Mouse (Mus musculus): ENCODE data around the gene Nav1. TPM values are rescaled to one million over a fixed set of nuclear protein-coding genes. Genes with fewer than 3 reads are reported as not detected.
A peak's percentile ranks its signal among the peaks of the same experiment; 100 is the strongest.

Gene Nav1
- polyA plus RNA-seq, 1 experiment from 2014 or later, result 18.0 TPM

GRCm38 (mm10) chr1:135565775-135566174 is 41.3 kb downstream of the Nav1 start:
- no peaks in the 10 kb centered on the region for H3K9me3 ChIP-seq (ENCODE audit: control insufficient read depth, low read length)
- H3K27ac ChIP-seq (replicated peaks; ENCODE audit: low read depth, low read length), result peak overlapping the region; percentile 48; the same call in 1 of the 2 replicates
- H3K4me2 ChIP-seq (ENCODE audit: low read depth, low read length), result no peak overlapping the region
- H3K4me3 ChIP-seq (ENCODE audit: low read depth, low read length), result no peak overlapping the region
- 80% methylated on average over 5 of the region's 5 CpGs for WGBS
- no peak for DNase-seq (ENCODE audit: low spot score)
- ATAC-seq (ENCODE audit: low read depth), result no peak
- no peak overlapping the region; the same call in 1 of the 2 replicates for H3K9ac ChIP-seq (ENCODE audit: low read depth, low read length)
- no peaks in the 10 kb centered on the region for H3K27me3 ChIP-seq (replicated peaks; ENCODE audit: control insufficient read depth, insufficient read depth, low read length)
- peaks cover 30% of the 10 kb centered on the region for H3K4me1 ChIP-seq (ENCODE audit: control insufficient read depth, insufficient read depth, low read length)
- no peaks in the 10 kb centered on the region for H3K36me3 ChIP-seq (ENCODE audit: control insufficient read depth, insufficient read depth, low read length)

- peak; percentile 38; the same call in 1 of the 2 replicates for ATAC-seq (ENCODE audit: low read depth)
- 31% methylated on average over 10 of the region's 10 CpGs for WGBS
- no peak overlapping the region for H3K9ac ChIP-seq (ENCODE audit: low read depth, low read length)
- H3K4me2 ChIP-seq (ENCODE audit: low read depth, low read length), result no peak overlapping the region
- no peaks in the 10 kb centered on the region for H3K36me3 ChIP-seq (ENCODE audit: control insufficient read depth, insufficient read depth, low read length)
- DNase-seq (ENCODE audit: low spot score), result no peak
- H3K9me3 ChIP-seq (ENCODE audit: control insufficient read depth, low read length), result no peaks in the 10 kb centered on the region
- peak overlapping the region; percentile 48 for H3K27ac ChIP-seq (replicated peaks; ENCODE audit: low read depth, low read length)
- H3K4me1 ChIP-seq (ENCODE audit: control insufficient read depth, insufficient read depth, low read length), result peaks cover 30% of the 10 kb centered on the region
- H3K4me3 ChIP-seq (ENCODE audit: low read depth, low read length), result no peak overlapping the region
- H3K27me3 ChIP-seq (replicated peaks; ENCODE audit: control insufficient read depth, insufficient read depth, low read length), result no peaks in the 10 kb centered on the region
Observed at GRCm38 (mm10) chr1:135564660-135565519, 42.2 kb downstream of the Nav1 start.

- H3K4me2 ChIP-seq (ENCODE audit: low read depth, low read length), result 0 out of 2 replicates have a peak overlapping the region, but pooled peaks have one; percentile 2
- peak; percentile 41 for ATAC-seq (ENCODE audit: low read depth)
- no peak overlapping the region for H3K9ac ChIP-seq (ENCODE audit: low read depth, low read length)
- H3K4me3 ChIP-seq (ENCODE audit: low read depth, low read length), result no peak overlapping the region
- WGBS, result 28% methylated on average over 9 of the region's 9 CpGs
- H3K36me3 ChIP-seq (ENCODE audit: control insufficient read depth, insufficient read depth, low read length), result no peaks in the 10 kb centered on the region
- H3K4me1 ChIP-seq (ENCODE audit: control insufficient read depth, insufficient read depth, low read length), result peaks cover 30% of the 10 kb centered on the region
- no peaks in the 10 kb centered on the region for H3K9me3 ChIP-seq (ENCODE audit: control insufficient read depth, low read length)
- peak; percentile 69 for DNase-seq (ENCODE audit: low spot score)
- H3K27me3 ChIP-seq (replicated peaks; ENCODE audit: control insufficient read depth, insufficient read depth, low read length), result no peaks in the 10 kb centered on the region
- peak overlapping the region; percentile 39; the same call in 1 of the 2 replicates for H3K27ac ChIP-seq (replicated peaks; ENCODE audit: low read depth, low read length)
Observed at GRCm38 (mm10) chr1:135563781-135564414, 43.2 kb downstream of the Nav1 start.

GRCm38 (mm10) chr1:135562982-135563650 is 44.0 kb downstream of the Nav1 start:
- Histone ChIP-seq H3K4me1 (ENCODE audit: control insufficient read depth, insufficient read depth, low read length) (peaks cover 30% of the 10 kb centered on the region), H3K27me3 (replicated peaks; ENCODE audit: control insufficient read depth, insufficient read depth, low read length) (no peaks in the 10 kb centered on the region)

GRCm38 (mm10) chr1:135562115-135562514 is 45.0 kb downstream of the Nav1 start:
- H3K4me1 ChIP-seq (ENCODE audit: control insufficient read depth, insufficient read depth, low read length), result peaks cover 30% of the 10 kb centered on the region
- no peak overlapping the region for H3K4me2 ChIP-seq (ENCODE audit: low read depth, low read length)

More at GRCm38 (mm10) chr1:135562982-135563650, 44.0 kb downstream of the Nav1 start:
- H3K4me3 ChIP-seq (ENCODE audit: low read depth, low read length), result no peak overlapping the region
- no peak for DNase-seq (ENCODE audit: low spot score)
- H3K9ac ChIP-seq (ENCODE audit: low read depth, low read length), result no peak overlapping the region
- ATAC-seq (ENCODE audit: low read depth), result no peak
- no peaks in the 10 kb centered on the region for H3K9me3 ChIP-seq (ENCODE audit: control insufficient read depth, low read length)
- H3K27ac ChIP-seq (replicated peaks; ENCODE audit: low read depth, low read length), result peak overlapping the region; percentile 39; the same call in 1 of the 2 replicates
- H3K4me2 ChIP-seq (ENCODE audit: low read depth, low read length), result no peak overlapping the region
- no peaks in the 10 kb centered on the region for H3K36me3 ChIP-seq (ENCODE audit: control insufficient read depth, insufficient read depth, low read length)
- 54% methylated on average over 8 of the region's 8 CpGs for WGBS

GRCm38 (mm10) chr1:135561282-135561681 is 45.8 kb downstream of the Nav1 start:
- Histone ChIP-seq H3K36me3 (ENCODE audit: control insufficient read depth, insufficient read depth, low read length) (no peaks in the 10 kb centered on the region), H3K4me3 (ENCODE audit: low read depth, low read length) (no peak overlapping the region), H3K9ac (ENCODE audit: low read depth, low read length) (no peak overlapping the region), H3K27me3 (replicated peaks; ENCODE audit: control insufficient read depth, insufficient read depth, low read length) (no peaks in the 10 kb centered on the region), H3K4me1 (ENCODE audit: control insufficient read depth, insufficient read depth, low read length) (peaks cover 30% of the 10 kb centered on the region), H3K4me2 (ENCODE audit: low read depth, low read length) (no peak overlapping the region), H3K27ac (replicated peaks; ENCODE audit: low read depth, low read length) (no peak overlapping the region), H3K9me3 (ENCODE audit: control insufficient read depth, low read length) (no peaks in the 10 kb centered on the region)
- no peak for ATAC-seq (ENCODE audit: low read depth)
- WGBS, result 26% methylated on average over 4 of the region's 6 CpGs
- DNase-seq (ENCODE audit: low spot score), result no peak

More at GRCm38 (mm10) chr1:135562115-135562514, 45.0 kb downstream of the Nav1 start:
- DNase-seq (ENCODE audit: low spot score) (no peak), ATAC-seq (ENCODE audit: low read depth) (no peak)
- WGBS, result 13% methylated on average over 4 of the region's 4 CpGs
- H3K4me3 ChIP-seq (ENCODE audit: low read depth, low read length), result no peak overlapping the region
- no peaks in the 10 kb centered on the region for H3K9me3 ChIP-seq (ENCODE audit: control insufficient read depth, low read length)
- H3K36me3 ChIP-seq (ENCODE audit: control insufficient read depth, insufficient read depth, low read length), result no peaks in the 10 kb centered on the region
- H3K27me3 ChIP-seq (replicated peaks; ENCODE audit: control insufficient read depth, insufficient read depth, low read length), result no peaks in the 10 kb centered on the region
- no peak overlapping the region for H3K9ac ChIP-seq (ENCODE audit: low read depth, low read length)
- H3K27ac ChIP-seq (replicated peaks; ENCODE audit: low read depth, low read length), result no peak overlapping the region

- no peak for ATAC-seq (ENCODE audit: low read depth)
- no peak for DNase-seq (ENCODE audit: low spot score)
- Histone ChIP-seq H3K4me2 (ENCODE audit: low read depth, low read length) (no peak overlapping the region), H3K9ac (ENCODE audit: low read depth, low read length) (no peak overlapping the region), H3K27ac (replicated peaks; ENCODE audit: low read depth, low read length) (no peak overlapping the region), H3K36me3 (ENCODE audit: control insufficient read depth, insufficient read depth, low read length) (no peaks in the 10 kb centered on the region), H3K27me3 (replicated peaks; ENCODE audit: control insufficient read depth, insufficient read depth, low read length) (no peaks in the 10 kb centered on the region), H3K4me1 (ENCODE audit: control insufficient read depth, insufficient read depth, low read length) (peaks cover 4% of the 10 kb centered on the region), H3K9me3 (ENCODE audit: control insufficient read depth, low read length) (no peaks in the 10 kb centered on the region), H3K4me3 (ENCODE audit: low read depth, low read length) (no peak overlapping the region)
- WGBS, result 55% methylated on average over 6 of the region's 6 CpGs
Observed at GRCm38 (mm10) chr1:135557976-135558375, 49.1 kb downstream of the Nav1 start.

- Histone ChIP-seq H3K4me3 (ENCODE audit: low read depth, low read length) (no peak overlapping the region), H3K4me2 (ENCODE audit: low read depth, low read length) (no peak overlapping the region), H3K27me3 (replicated peaks; ENCODE audit: control insufficient read depth, insufficient read depth, low read length) (no peaks in the 10 kb centered on the region), H3K9ac (ENCODE audit: low read depth, low read length) (no peak overlapping the region), H3K9me3 (ENCODE audit: control insufficient read depth, low read length) (no peaks in the 10 kb centered on the region), H3K36me3 (ENCODE audit: control insufficient read depth, insufficient read depth, low read length) (no peaks in the 10 kb centered on the region), H3K27ac (replicated peaks; ENCODE audit: low read depth, low read length) (no peak overlapping the region), H3K4me1 (ENCODE audit: control insufficient read depth, insufficient read depth, low read length) (peaks cover 4% of the 10 kb centered on the region)
- WGBS, result 89% methylated on average over 8 of the region's 8 CpGs
- ATAC-seq (ENCODE audit: low read depth) (no peak), DNase-seq (ENCODE audit: low spot score) (no peak)
Observed at GRCm38 (mm10) chr1:135555885-135556284, 51.2 kb downstream of the Nav1 start.
